Mouse (Mus musculus) frontal cortex, postnatal 36 days (tissue): ENCODE measurements around the gene Sys1.
A peak's percentile ranks its signal among the peaks of the same experiment; 100 is the strongest.

Experiments used
- DNase-seq, 2 experiments: peaks; one replicate each; pipeline ENCODE4 v3.0.0; 2022; ENCODE audit warnings: low spot score in 2 of 2

Sys1 gene

GRCm38 (mm10) chr2:164453047-164453757 is 3.6 kb upstream of the Sys1 start:
- DNase-seq: no peak

GRCm38 (mm10) chr2:164453887-164454500 is 2.8 kb upstream of the Sys1 start:
- DNase-seq: no peak

- peak; percentile 84 to 94 for DNase-seq
These were observed 1.9 kb upstream of the Sys1 start for GRCm38 (mm10) chr2:164454846-164455245.

- no peak for DNase-seq
These were observed 1.2 kb upstream of the Sys1 start for GRCm38 (mm10) chr2:164455421-164456190.

- no peak for DNase-seq
These were observed 351 bp upstream of the Sys1 start for GRCm38 (mm10) chr2:164456413-164456812.

- no peak for DNase-seq
These were observed 1.2 kb downstream of the Sys1 start for GRCm38 (mm10) chr2:164457942-164458341.

GRCm38 (mm10) chr2:164458535-164458934 is 1.8 kb downstream of the Sys1 start:
- DNase-seq: no peak

GRCm38 (mm10) chr2:164460745-164461551 is 4.2 kb downstream of the Sys1 start, which contains the start of gene Gm20458:
TSS of gene Gm20458 (plus strand) at chr2:164460967.
- DNase-seq: peak; percentile 97 to 98

GRCm38 (mm10) chr2:164465161-164465560 is 8.4 kb downstream of the Sys1 start:
- DNase-seq: no peak

GRCm38 (mm10) chr2:164466787-164467186 is 10.0 kb downstream of the Sys1 start:
- no peak for DNase-seq

GRCm38 (mm10) chr2:164470254-164470653 is 13.5 kb downstream of the Sys1 start:
- DNase-seq: peak in 1 of 2 experiments; percentile 64

- no peak for DNase-seq
These were observed 16.9 kb downstream of the Sys1 start, which contains the start of gene Trp53tg5 for GRCm38 (mm10) chr2:164473624-164474023. TSS of gene Trp53tg5 (minus strand) at chr2:164473724.

- DNase-seq: peak; percentile 40 to 75
These were observed 29.0 kb downstream of the Sys1 start, which contains the start of gene Dbndd2 for GRCm38 (mm10) chr2:164485681-164486257. TSS of gene Dbndd2 (plus strand) at chr2:164486106.

GRCm38 (mm10) chr2:164486258-164487114 is 29.7 kb downstream of the Sys1 start:
- peak; percentile 66 to 82 for DNase-seq

- no peak for DNase-seq
These were observed 30.4 kb downstream of the Sys1 start for GRCm38 (mm10) chr2:164487115-164487527.

GRCm38 (mm10) chr2:164487812-164488211 is 31.0 kb downstream of the Sys1 start:
- DNase-seq: peak; percentile 40 to 50

- no peak for DNase-seq
These were observed 37.4 kb downstream of the Sys1 start for GRCm38 (mm10) chr2:164494126-164494525.

GRCm38 (mm10) chr2:164496331-164496730 is 39.6 kb downstream of the Sys1 start:
- DNase-seq: no peak

GRCm38 (mm10) chr2:164496847-164497690 is 40.3 kb downstream of the Sys1 start, which contains the start of gene Pigt:
TSS of gene Pigt (plus strand) at chr2:164497520.
- DNase-seq: peak; percentile 90
